Mouse (Mus musculus) telencephalon, adult 2 months (tissue): ENCODE measurements around the gene Cadm3.
"Not testable (repeated sequence)": the region's sequence is repeated elsewhere in the genome, so short reads cannot be mapped to it uniquely, and the experiment has no call there.

ENCODE experiments used
- DNase-seq: peaks from one replicate; pipeline ENCODE4 v3.0.0-alpha.2; 2011; ENCODE audit warnings: low read depth, low spot score

Cadm3 gene

GRCm38 (mm10) chr1:173324961-173325360 is 42.5 kb downstream of the Cadm3 start:
- DNase-seq: no peak

- no peak for DNase-seq
Measured at GRCm38 (mm10) chr1:173323839-173324585, 43.5 kb downstream of the Cadm3 start.

GRCm38 (mm10) chr1:173322249-173322627 is 45.3 kb downstream of the Cadm3 start:
- peak; percentile 41 for DNase-seq

GRCm38 (mm10) chr1:173321593-173322248 is 45.8 kb downstream of the Cadm3 start:
- no peak for DNase-seq

- DNase-seq: no peak
Measured at GRCm38 (mm10) chr1:173317925-173318477, 49.5 kb downstream of the Cadm3 start.

- no peak for DNase-seq
Measured at GRCm38 (mm10) chr1:173315725-173316124, 51.8 kb downstream of the Cadm3 start.

- DNase-seq: not testable (repeated sequence)
Measured at GRCm38 (mm10) chr1:173313535-173314050, 53.9 kb downstream of the Cadm3 start.

GRCm38 (mm10) chr1:173302795-173303194 is 64.7 kb downstream of the Cadm3 start:
- not testable (repeated sequence) for DNase-seq
